9 mouse cellular contexts compared by ENCODE assay signal in genomic region chr11:117611068-117611467, GRCm38 (mm10). TPM values are rescaled to one million over a fixed set of nuclear protein-coding genes. Genes with fewer than 3 reads are reported as not detected.
DNase-seq lines count a peak whose midpoint lies in the region; ATAC-seq lines count a peak whose summit lies in the region.
"Had no signal": no experiment of that assay in that cellular context is flagged by ENCODE, and none has a peak within 500 bp of the region (broad histone marks: within the 10 kb centered on the region; RNA-seq: fewer than 3 reads in every experiment).

No protein-coding gene starts in this region.

- H3K4me3 ChIP-seq in neural tube, embryonic 13.5 days = 0 out of 2 replicates have a peak overlapping the region, but pooled peaks have one; percentile 1
- H3K4me3 ChIP-seq: erythroblast, embryonic 14.5 days had no signal

- 4% methylated on average over 13 of the region's 13 CpGs for WGBS in neural tube, embryonic 13.5 days

- peak; percentile 30 to 51 for DNase-seq in urinary bladder, adult 18-20 months (ENCODE audit: low spot score in 2 of 2)
- no peak for DNase-seq in urinary bladder, adult 2 months (ENCODE audit: low spot score)
- peak; percentile 75 for DNase-seq in embryo, embryonic 11 days
- peak; percentile 76 for DNase-seq in heart, adult 8-10 months (ENCODE audit: low spot score)
- peak; percentile 77 for DNase-seq in kidney, adult 11 months
- DNase-seq in lung, adult 18-20 months = peak; percentile 82 to 89
- no peak for DNase-seq in adipocyte (ENCODE audit: low spot score)

- H3K27ac ChIP-seq in neural tube, embryonic 13.5 days (replicated peaks) = no peak overlapping the region

- peaks cover 25% of the 10 kb centered on the region for H3K27me3 ChIP-seq in neural tube, embryonic 13.5 days

- no peak for ATAC-seq in neural tube, embryonic 13.5 days (ENCODE audit: low read depth)

- no peak overlapping the region for H3K9ac ChIP-seq in neural tube, embryonic 13.5 days

- H3K36me3 ChIP-seq in neural tube, embryonic 13.5 days = no peaks in the 10 kb centered on the region

- H3K9me3 ChIP-seq in neural tube, embryonic 13.5 days = no peaks in the 10 kb centered on the region

- peak overlapping the region; percentile 35 for H3K4me2 ChIP-seq in neural tube, embryonic 13.5 days

- peaks cover 56% of the 10 kb centered on the region for H3K4me1 ChIP-seq in neural tube, embryonic 13.5 days (replicated peaks)

RNA-seq across cellular contexts. Expression of gene Tnrc6c, which starts 43.0 kb away (rescaled TPM):
- 11.9 and 19.1 TPM in 2 replicates for polyA plus RNA-seq in urinary bladder, adult 2 months (2012; rRNA removed)
- total RNA-seq in heart, adult 8-10 months (2022) = 10 to 100 TPM; 27.0 to 32.1 (median 29.7) TPM
- polyA plus RNA-seq in neural tube, embryonic 13.5 days (2015; fragmentation: Nextera tagmentation; extraction: Ambion mirVana) = 24.9 and 26.5 TPM in 2 replicates

Comparison
In these comparisons a context has a peak if more than half of its experiments do, and no peak if none do; other contexts are left out.
1. DNase-seq: peak in urinary bladder, adult 18-20 months (2 of 2), embryo, embryonic 11 days (single experiment), heart, adult 8-10 months (single experiment), kidney, adult 11 months (single experiment) and lung, adult 18-20 months (2 of 2); none in urinary bladder, adult 2 months (single experiment) and adipocyte (single experiment).